9 mouse cellular contexts compared by ENCODE assay signal in genomic region chr2:178141489-178141922, GRCm38 (mm10). TPM values are rescaled to one million over a fixed set of nuclear protein-coding genes. Genes with fewer than 3 reads are reported as not detected.
A peak's percentile ranks its signal among the peaks of the same experiment; 100 is the strongest.
DNase-seq lines count a peak whose midpoint lies in the region; ATAC-seq and TF ChIP-seq lines count a peak whose summit lies in the region.
"Had no signal": no experiment of that assay in that cellular context is flagged by ENCODE, and none has a peak within 500 bp of the region (broad histone marks: within the 10 kb centered on the region; RNA-seq: fewer than 3 reads in every experiment).

No protein-coding gene starts in this region.

- DNase-seq in kidney, postnatal 0 days (ENCODE audit: low spot score) = no peak
- no peak for DNase-seq in kidney, adult 18-20 months
- peak; percentile 79 for DNase-seq in hindbrain, embryonic 11.5 days (ENCODE audit: low spot score)
- peak; percentile 84 to 92 for DNase-seq in left cerebral cortex, postnatal 25 days (ENCODE audit: low spot score in 2 of 2)
- peak; percentile 85 for DNase-seq in right cerebral cortex, adult 18-20 months
- DNase-seq in gastrocnemius, postnatal 4 days (ENCODE audit: low spot score in 2 of 2) = no peak
- no peak for DNase-seq in liver
- no peak for DNase-seq in heart, adult 9 months (ENCODE audit: low spot score in 2 of 2)

- intact Hi-C loops in left cerebral cortex, postnatal 25 days (cut with DNase I) = loop anchor here (5.0 kb wide), 1 partner anchor 61 kb away; no protein-coding TSS in a partner anchor

- H3K4me1 ChIP-seq in kidney, postnatal 0 days (replicated peaks; ENCODE audit: insufficient read depth, low read length) = no peaks in the 10 kb centered on the region
- no peaks in the 10 kb centered on the region; the same call in none of the 2 replicates for H3K4me1 ChIP-seq in hindbrain, embryonic 11.5 days (replicated peaks; ENCODE audit: control insufficient read depth, insufficient read depth, low read length)

- no peaks in the 10 kb centered on the region for H3K36me3 ChIP-seq in kidney, postnatal 0 days (ENCODE audit: insufficient read depth, low read length)
- H3K36me3 ChIP-seq in hindbrain, embryonic 11.5 days (ENCODE audit: control insufficient read depth, insufficient read depth, low read length) = no peaks in the 10 kb centered on the region

- 0 out of 2 replicates have a peak overlapping the region, but pooled peaks have one; percentile 43 for H3K4me2 ChIP-seq in kidney, postnatal 0 days (ENCODE audit: low read length)
- H3K4me2 ChIP-seq in hindbrain, embryonic 11.5 days (replicated peaks; ENCODE audit: low read depth, low read length) = peak overlapping the region; percentile 92

- under 1% methylated on average over 9 of the region's 10 CpGs for WGBS in kidney, postnatal 0 days
- WGBS in hindbrain, embryonic 11.5 days = under 1% methylated on average over 7 of the region's 10 CpGs

- no peak for TF ChIP-seq CTCF in kidney, postnatal 0 days (IDR thresholded peaks at IDR 0.05; ENCODE audit: low read depth)

- no peaks in the 10 kb centered on the region for H3K9me3 ChIP-seq in kidney, postnatal 0 days (replicated peaks; ENCODE audit: low read length)
- H3K9me3 ChIP-seq in hindbrain, embryonic 11.5 days (ENCODE audit: control insufficient read depth, low read length) = no peaks in the 10 kb centered on the region

- H3K27ac ChIP-seq in kidney, postnatal 0 days = no peak overlapping the region
- H3K27ac ChIP-seq in hindbrain, embryonic 11.5 days (ENCODE audit: low read depth, low read length) = 0 out of 2 replicates have a peak overlapping the region, but pooled peaks have one; percentile 76

- 0 out of 2 replicates have a peak, but pooled peaks have one; percentile 25 for ATAC-seq in kidney, postnatal 0 days (replicated peaks; ENCODE audit: low FRiP score, low read depth)
- peak; percentile 71 for ATAC-seq in hindbrain, embryonic 11.5 days (ENCODE audit: low FRiP score)

- peaks cover 15% of the 10 kb centered on the region for H3K27me3 ChIP-seq in kidney, postnatal 0 days (ENCODE audit: insufficient read depth, low read length)
- H3K27me3 ChIP-seq in hindbrain, embryonic 11.5 days (ENCODE audit: control insufficient read depth, insufficient read depth, low read length) = no peaks in the 10 kb centered on the region; the same call in 1 of the 2 replicates

- no peak overlapping the region for H3K9ac ChIP-seq in kidney, postnatal 0 days (ENCODE audit: low read depth, low read length)
- H3K9ac ChIP-seq in hindbrain, embryonic 11.5 days (ENCODE audit: low read depth, low read length) = peak overlapping the region; percentile 95

- no peak overlapping the region for H3K4me3 ChIP-seq in kidney, postnatal 0 days (replicated peaks; ENCODE audit: low read depth, low read length)
- H3K4me3 ChIP-seq in hindbrain, embryonic 11.5 days (ENCODE audit: low read depth, low read length) = peak overlapping the region; percentile 55
- H3K4me3 ChIP-seq: erythroblast, embryonic 14.5 days had no signal

RNA-seq across cellular contexts. Expression of gene Phactr3, which starts 22.7 kb away (rescaled TPM):
- 0.39 and 0.55 TPM in 2 replicates for polyA plus RNA-seq in kidney, postnatal 0 days (2015; fragmentation: Nextera tagmentation; extraction: Ambion mirVana)
- polyA plus RNA-seq in hindbrain, embryonic 11.5 days (2014; fragmentation: Nextera tagmentation; extraction: Ambion mirVana) = 11.9 and 14.5 TPM in 2 replicates
- total RNA-seq in left cerebral cortex, postnatal 25 days (2021) = 100 to 1,000 TPM; 158 TPM
- total RNA-seq in gastrocnemius, postnatal 4 days (2021) = under 1 TPM; 0.17 to 0.29 TPM
- polyA plus RNA-seq: erythroblast, embryonic 14.5 days had no signal

Comparison
In these comparisons a context has a peak if more than half of its experiments do, and no peak if none do; other contexts are left out.
1. DNase-seq: peak in hindbrain, embryonic 11.5 days (single experiment), left cerebral cortex, postnatal 25 days (2 of 2) and right cerebral cortex, adult 18-20 months (single experiment); none in kidney, postnatal 0 days (single experiment), kidney, adult 18-20 months (single experiment), gastrocnemius, postnatal 4 days (0 of 2), liver (single experiment) and heart, adult 9 months (0 of 2).
2. RNA of gene Phactr3, which starts 22.7 kb away (total RNA-seq): 158 TPM in left cerebral cortex, postnatal 25 days; 0.17 to 0.29 TPM in gastrocnemius, postnatal 4 days; every median in the first group is over 100 times any median in the second.